Mouse (Mus musculus) spleen, adult 2 months (tissue): Measurements from ENCODE around the gene Cnga1.

Experiments used
- CTCF ChIP-seq: fragments of 200-500 bp; IDR thresholded peaks from 2 replicates; pipeline ENCODE4 v1.5.1; 2011; ENCODE audit warnings: mild to moderate bottlenecking, inconsistent platforms; ENCODE audit not compliant: insufficient read depth, insufficient read length, insufficient replicate concordance; ENCODE audit errors: extremely low read depth
- POLR2A ChIP-seq: fragments of 200-500 bp; IDR thresholded peaks from 2 replicates; pipeline ENCODE4 v1.6.1; 2011; ENCODE audit warnings: low read depth, low read length, inconsistent platforms

DNA sequence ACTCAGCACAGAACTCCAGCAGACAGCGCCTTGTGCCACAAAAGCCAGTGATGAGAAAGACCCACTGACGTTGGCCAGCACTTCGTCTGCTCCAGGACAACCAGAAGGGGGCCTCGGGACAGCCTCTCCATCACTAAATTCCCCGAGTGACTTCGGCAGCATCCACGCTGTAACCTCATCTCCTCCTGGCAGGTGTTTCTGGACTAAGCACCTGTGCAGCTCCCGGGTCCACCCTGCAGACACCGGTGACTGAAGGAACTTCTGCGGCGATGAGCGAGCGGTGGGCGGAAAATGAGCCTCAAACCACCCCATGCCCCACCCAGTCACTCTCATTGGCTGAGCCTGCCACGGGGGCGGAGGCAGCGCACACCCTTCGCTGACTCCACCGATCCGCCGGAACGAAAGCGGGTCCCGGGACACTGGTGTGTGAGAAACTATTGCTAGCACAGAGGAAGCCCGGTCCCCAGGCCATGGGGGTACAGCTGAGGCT lies 3.4 kb upstream of the Cnga1 start, which contains the start of gene Nipal1:
- TF ChIP-seq POLR2A: no peak
- TF ChIP-seq CTCF: no peak
